Mouse (Mus musculus): ENCODE measurements around the gene Plcb4.

The Plcb4 gene

GRCm38 (mm10) chr2:136000933-136001332, 342.1 kb downstream of the Plcb4 start:
- in situ Hi-C loops (cut with MboI, MseI) = no loop called here

GRCm38 (mm10) chr2:136002118-136002517, 343.3 kb downstream of the Plcb4 start:
- in situ Hi-C loops (cut with MboI, MseI) = no loop called here

DNA sequence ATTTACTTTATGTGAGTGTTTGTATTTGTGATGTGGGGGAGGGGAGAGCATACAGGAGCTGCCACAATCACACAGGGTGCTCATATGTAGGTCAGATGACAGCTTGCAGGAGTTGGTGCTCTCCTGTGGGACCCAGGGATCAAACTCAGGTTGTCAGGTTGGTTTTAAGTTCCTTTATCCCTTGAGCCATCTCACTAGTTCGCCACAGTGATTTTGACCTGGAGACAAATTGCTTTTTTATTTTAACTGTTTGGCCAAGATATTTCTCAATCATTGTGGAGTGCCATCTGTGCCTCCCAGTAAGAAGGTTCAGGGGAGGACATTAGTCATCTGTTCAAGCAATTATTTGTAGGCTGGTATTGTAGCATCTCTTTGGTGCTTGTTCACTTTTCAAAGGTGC, 345.0 kb downstream of the Plcb4 start:
- in situ Hi-C loops (cut with MboI, MseI) = no loop called here

GRCm38 (mm10) chr2:136006280-136006679, 347.5 kb downstream of the Plcb4 start:
- in situ Hi-C loops (cut with MboI, MseI) = no loop called here

DNA sequence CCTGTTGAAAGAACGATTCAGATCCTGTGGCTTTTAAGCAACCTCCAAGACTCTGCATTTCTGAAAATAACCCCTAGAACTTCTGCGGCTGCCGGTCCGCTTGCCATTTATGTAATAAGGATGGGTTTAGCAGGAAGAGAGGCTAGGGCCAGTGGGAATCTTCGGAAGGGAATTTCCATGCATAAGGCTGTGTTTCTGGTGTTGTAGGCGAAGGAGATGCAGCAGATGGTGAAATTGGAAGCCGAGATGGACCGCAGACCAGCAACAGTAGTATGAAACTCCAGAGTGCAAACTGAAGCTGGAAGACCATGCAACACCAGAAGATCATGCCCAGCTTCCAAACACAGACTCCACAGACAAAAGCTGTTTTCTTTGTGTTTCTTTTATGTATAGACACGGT, 353.9 kb downstream of the Plcb4 start:
- in situ Hi-C loops (cut with MboI, MseI) = no loop called here

GRCm38 (mm10) chr2:136048464-136048863, 389.7 kb downstream of the Plcb4 start:
- in situ Hi-C loops (cut with MboI, MseI) = no loop called here

DNA sequence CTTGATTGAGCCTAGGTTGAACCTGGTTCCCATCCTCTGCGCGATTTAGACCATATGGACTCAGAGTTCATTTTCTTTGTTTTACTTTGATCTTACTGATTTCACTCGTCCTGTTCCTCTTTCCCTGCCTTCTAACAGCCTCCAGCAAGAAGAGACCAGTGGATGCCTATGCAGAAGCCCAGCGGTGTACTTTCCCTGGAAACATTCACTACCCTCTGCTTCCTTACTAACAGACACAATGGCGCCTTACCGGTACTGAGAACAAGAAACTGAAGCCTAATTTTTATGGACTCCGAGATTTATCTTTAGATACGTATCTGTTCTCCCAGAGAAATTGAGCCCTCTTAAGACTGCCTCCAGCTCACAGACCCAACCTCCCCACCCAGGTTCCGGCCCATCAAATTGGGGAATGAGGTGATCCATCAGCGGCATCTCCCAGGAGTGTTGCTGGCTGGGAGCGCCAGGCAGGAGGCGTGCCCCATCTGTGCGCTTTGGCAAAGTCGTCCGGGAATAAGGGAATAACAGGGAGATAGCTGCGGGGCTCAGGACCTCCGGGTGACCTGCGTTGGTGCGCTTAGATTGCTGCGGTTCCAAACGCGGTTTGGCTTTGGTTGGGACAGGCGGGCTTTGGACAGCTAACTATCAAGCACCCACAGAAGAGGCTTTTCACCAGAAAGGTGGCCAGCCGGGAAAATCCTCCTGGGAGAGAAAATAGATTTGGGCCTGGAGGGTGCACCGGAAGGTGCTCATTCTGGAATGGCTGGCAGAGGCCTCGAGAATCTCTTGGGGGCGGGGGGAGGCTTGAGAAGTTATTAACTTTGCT, 392.2 kb downstream of the Plcb4 start:
- in situ Hi-C loops (cut with MboI, MseI) = no loop called here

DNA sequence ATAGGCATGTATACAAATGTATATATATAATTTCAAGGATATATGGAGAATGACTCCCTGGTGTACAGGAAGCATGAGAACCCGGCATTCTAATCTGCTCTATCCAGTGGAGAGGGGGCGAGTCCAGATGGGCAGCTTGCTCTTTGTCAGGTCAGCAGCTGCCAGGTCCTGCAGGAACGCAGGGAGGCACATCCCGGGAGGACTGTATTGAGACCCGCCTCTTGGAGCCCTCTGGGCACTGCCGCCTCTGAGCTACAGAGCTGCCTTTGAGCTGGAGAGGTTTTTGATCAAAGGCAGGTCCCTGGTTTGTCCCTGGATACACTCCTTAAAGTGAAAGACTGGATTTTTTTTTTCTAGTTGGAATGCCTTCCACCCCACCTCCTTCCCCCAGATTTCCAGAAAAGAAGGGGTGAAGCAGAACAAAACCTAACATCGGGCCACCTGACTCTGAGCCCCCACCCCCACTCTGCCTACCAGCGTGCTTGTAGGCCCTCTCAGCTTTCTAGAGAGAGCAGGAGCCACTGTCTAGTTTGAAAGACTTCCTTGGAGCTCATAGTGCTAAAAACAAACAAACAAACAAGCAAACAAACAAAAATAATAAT, 393.0 kb downstream of the Plcb4 start, which contains the start of gene Lamp5:
Gene Lamp5 (plus strand): TSS at position 552 of the 602 bp plus-strand sequence.
- in situ Hi-C loops (cut with MboI, MseI) = no loop called here

DNA sequence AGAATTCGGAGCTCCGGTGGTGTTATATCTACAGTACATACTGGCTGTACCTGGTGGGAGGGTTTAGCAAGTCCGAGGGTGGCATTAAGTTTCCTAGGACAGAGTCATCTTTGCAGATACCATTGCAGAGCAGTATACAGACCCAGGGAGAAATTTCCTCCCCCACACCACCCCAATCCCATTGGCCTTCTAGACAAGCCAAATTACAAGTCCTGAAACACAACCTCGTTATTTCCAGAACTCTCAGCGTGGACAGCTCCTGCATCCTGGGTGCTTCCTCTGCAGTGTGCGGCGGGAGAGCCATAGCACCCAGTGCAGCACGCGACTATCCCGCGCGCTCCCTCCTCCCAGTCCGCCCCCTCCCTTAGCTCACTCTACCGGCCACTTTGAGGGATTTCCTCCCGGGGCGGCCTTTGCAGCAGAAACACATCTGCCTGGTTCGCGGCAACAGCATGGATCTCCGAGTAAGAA, 399.1 kb downstream of the Plcb4 start:
- in situ Hi-C loops (cut with MboI, MseI) = no loop called here

DNA sequence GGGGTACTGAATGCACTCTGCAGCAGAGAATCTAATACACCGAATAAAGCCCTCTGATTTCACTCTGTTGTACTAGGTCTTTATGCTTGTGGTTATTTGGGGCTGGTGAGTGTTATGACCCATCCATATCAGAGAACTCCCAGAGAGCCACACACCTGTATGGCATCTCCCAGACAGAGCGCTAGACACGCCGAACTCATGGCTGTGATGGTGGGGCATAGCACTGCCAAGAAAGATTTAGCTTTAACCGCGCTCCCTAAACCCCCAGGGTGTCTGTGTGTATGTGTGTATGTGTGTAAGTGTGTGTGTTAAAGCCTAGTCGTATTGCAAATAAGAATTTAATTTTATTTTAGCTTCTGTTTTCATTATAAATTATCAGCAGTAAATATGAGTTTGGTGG, 399.6 kb downstream of the Plcb4 start:
- in situ Hi-C loops (cut with MboI, MseI) = no loop called here

GRCm38 (mm10) chr2:136059029-136059669, 400.3 kb downstream of the Plcb4 start:
- in situ Hi-C loops (cut with MboI, MseI) = no loop called here
